Mouse (Mus musculus) splenic B cell, adult 2 months (primary cell): ENCODE data around the gene Ndufaf7.

Experiments used
- DNase-seq: peaks from one replicate; pipeline ENCODE4 v3.0.0-alpha.2; 2011; ENCODE audit warnings: low read depth, low spot score
- H3K27me3 ChIP-seq: 2 replicates; pipeline ENCODE4 v1.6.1; 2012; ENCODE audit warnings: mild to moderate bottlenecking, low read length, moderate library complexity, mixed read lengths; ENCODE audit not compliant: control insufficient read depth, poor library complexity, insufficient read depth, severe bottlenecking
- H3K36me3 ChIP-seq: 2 replicates; pipeline ENCODE4 v1.6.1; 2012; ENCODE audit warnings: mild to moderate bottlenecking, low read length, moderate library complexity, mixed read lengths; ENCODE audit not compliant: control insufficient read depth, poor library complexity, insufficient read depth, severe bottlenecking

Ndufaf7 gene

GRCm38 (mm10) chr17:78992303-78993027 lies 55.5 kb downstream of the Ndufaf7 start:
- H3K36me3 ChIP-seq = no peaks in the 10 kb centered on the region
- DNase-seq = no peak

GRCm38 (mm10) chr17:78993670-78994069 lies 56.7 kb downstream of the Ndufaf7 start:
- no peak for DNase-seq
- Histone ChIP-seq H3K27me3 (no peaks in the 10 kb centered on the region), H3K36me3 (no peaks in the 10 kb centered on the region)

More at GRCm38 (mm10) chr17:78992303-78993027, 55.5 kb downstream of the Ndufaf7 start:
- no peaks in the 10 kb centered on the region for H3K27me3 ChIP-seq

GRCm38 (mm10) chr17:78994382-78994781 lies 57.4 kb downstream of the Ndufaf7 start:
- H3K27me3 ChIP-seq = no peaks in the 10 kb centered on the region
- no peak for DNase-seq
- no peaks in the 10 kb centered on the region for H3K36me3 ChIP-seq

GRCm38 (mm10) chr17:78994931-78995820 lies 58.2 kb downstream of the Ndufaf7 start:
- Histone ChIP-seq H3K36me3 (no peaks in the 10 kb centered on the region), H3K27me3 (no peaks in the 10 kb centered on the region)
- no peak for DNase-seq
